Mouse (Mus musculus) heart, postnatal 4 days (tissue): ENCODE measurements at regions not wholly inside any gene's neighbourhood (a gene's known extent, or its start where the extent isn't known, plus 50 kb on each side); places are given as distances from the start of the nearest gene placed in this dataset.
"Not testable (repeated sequence)": the region's sequence is repeated elsewhere in the genome, so short reads cannot be mapped to it uniquely, and the experiment has no call there.

Experiments
- DNase-seq: peaks from one replicate; pipeline ENCODE4 v3.0.0; 2021

GRCm38 (mm10) chr13:72571871-72572270 lies 56.7 kb upstream of the Irx2 start:
- DNase-seq: no peak

- no peak for DNase-seq
Measured at GRCm38 (mm10) chr13:72572846-72573245, 55.8 kb upstream of the Irx2 start.

- not testable (repeated sequence) for DNase-seq
Measured at GRCm38 (mm10) chr13:72574126-72574525, 54.5 kb upstream of the Irx2 start.

GRCm38 (mm10) chr13:72576485-72576884 lies 52.1 kb upstream of the Irx2 start:
- no peak for DNase-seq

GRCm38 (mm10) chr13:72578416-72578815 lies 50.2 kb upstream of the Irx2 start:
- no peak for DNase-seq
